Mouse (Mus musculus) T-cell, adult 2 months (primary cell): ENCODE measurements around the gene Plekhg3.

Source experiments
- DNase-seq: peaks from one replicate; pipeline ENCODE4 v3.0.0; 2022; ENCODE audit warnings: low spot score

Gene Plekhg3

GRCm38 (mm10) chr12:76552958-76553357 lies 22.3 kb downstream of the Plekhg3 start:
- DNase-seq, result no peak

DNA sequence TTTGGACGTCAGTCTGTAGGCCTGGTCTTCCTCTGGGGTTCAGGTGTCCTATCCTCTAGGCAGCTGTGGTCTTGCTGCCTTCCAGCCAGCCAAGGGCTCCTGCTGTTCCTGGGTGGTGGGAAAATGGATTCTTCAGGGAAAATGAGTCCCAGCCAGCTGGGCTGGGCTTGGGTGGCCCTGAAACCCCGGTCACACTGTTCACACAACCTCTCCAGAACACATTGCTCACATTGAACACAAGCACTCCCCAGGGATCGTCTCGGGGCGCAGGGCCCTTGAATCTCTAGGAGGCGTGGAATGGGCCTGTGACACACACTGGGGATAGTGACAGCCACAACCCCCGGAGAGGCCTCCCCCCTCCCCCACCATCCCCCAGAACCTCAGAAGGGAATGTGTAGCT lies 23.2 kb downstream of the Plekhg3 start:
- no peak for DNase-seq

DNA sequence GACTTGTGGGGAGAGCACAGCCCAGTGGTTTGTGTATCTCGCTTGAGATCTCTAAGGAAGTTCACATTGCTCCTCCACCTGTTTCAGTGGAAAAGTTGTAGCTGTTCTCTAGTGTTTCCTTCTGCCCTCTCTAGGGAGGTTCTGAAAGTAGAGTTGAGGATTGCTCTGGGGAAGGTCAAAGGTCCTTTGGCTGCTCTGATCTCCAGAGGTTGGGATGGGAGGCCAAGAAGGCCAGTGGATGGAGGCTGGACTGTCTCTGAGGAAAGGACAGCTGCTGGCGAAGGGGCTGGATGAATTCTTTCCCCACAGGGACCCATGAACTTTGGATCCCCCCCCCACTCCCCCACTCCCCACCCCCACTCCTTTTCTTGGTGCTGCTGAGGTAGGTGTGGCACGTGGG lies 23.7 kb downstream of the Plekhg3 start:
- DNase-seq, result no peak

DNA sequence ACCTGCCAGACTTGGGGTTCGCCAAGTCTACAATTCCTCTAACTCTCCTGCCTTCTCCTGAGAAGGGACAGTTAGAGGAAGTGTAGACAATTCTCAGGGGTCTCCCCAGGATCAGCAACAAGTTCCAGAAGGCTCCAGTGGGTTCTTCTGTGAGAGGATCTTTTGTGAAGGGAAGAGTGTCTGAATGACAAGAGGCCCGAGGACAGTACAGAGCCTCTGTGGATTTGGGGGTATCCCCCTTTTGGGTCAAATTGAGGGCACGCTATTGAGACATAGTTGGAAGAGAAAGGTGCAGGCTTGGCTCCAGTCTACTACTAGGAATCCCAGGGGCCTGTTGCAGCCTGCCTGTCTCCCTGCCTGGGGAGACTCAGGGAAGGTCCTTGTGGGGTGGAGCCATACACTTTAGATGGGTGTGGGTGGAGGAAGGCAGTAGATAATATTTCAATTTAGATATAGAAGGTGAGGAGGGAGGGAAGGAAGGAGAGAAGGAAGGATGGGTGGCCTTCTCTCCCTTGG lies 24.2 kb downstream of the Plekhg3 start:
- DNase-seq, result no peak

- no peak for DNase-seq
Measured at GRCm38 (mm10) chr12:76556187-76556586, 25.5 kb downstream of the Plekhg3 start.

- no peak for DNase-seq
Measured at GRCm38 (mm10) chr12:76556745-76557389, 26.2 kb downstream of the Plekhg3 start.

- no peak for DNase-seq
Measured at GRCm38 (mm10) chr12:76558206-76558605, 27.5 kb downstream of the Plekhg3 start.

- no peak for DNase-seq
Measured at GRCm38 (mm10) chr12:76562196-76562595, 31.5 kb downstream of the Plekhg3 start.

GRCm38 (mm10) chr12:76566284-76566683 lies 35.6 kb downstream of the Plekhg3 start:
- no peak for DNase-seq

DNA sequence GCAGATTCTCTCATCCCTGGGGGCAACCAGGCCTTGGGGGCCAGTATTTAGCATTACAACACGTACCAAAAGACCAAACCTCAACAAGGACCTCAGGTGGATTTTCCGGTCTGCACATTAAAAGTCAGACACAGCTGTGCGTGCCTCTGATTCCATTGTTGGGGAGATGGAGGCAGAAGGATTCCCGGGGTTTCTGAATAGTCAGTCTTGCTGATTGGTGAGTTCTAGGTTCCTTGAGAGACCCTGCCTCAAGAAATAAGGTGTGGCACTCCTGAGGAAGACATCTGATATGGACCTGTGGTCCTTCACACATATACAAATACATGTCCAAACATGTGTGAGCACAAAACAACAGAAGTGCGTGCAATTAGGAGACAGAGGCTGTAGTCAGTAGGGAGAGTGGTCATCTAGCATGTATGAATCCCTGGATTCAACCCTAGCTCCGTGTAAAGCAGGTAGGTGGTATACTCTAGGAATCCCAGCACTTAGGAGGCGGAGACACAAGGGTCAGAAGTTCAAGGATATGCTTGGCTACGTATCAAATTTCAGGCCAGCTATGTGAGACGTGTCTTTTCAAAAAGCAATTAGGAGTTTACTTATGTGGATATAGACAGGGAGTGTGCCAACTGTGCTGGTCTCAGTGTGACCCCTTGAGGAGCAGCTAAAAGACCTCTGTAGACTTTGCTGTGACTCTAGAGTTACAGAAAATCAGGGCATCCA lies 39.7 kb downstream of the Plekhg3 start:
- DNase-seq, result no peak

- no peak for DNase-seq
Measured at GRCm38 (mm10) chr12:76571266-76571665, 40.6 kb downstream of the Plekhg3 start.

DNA sequence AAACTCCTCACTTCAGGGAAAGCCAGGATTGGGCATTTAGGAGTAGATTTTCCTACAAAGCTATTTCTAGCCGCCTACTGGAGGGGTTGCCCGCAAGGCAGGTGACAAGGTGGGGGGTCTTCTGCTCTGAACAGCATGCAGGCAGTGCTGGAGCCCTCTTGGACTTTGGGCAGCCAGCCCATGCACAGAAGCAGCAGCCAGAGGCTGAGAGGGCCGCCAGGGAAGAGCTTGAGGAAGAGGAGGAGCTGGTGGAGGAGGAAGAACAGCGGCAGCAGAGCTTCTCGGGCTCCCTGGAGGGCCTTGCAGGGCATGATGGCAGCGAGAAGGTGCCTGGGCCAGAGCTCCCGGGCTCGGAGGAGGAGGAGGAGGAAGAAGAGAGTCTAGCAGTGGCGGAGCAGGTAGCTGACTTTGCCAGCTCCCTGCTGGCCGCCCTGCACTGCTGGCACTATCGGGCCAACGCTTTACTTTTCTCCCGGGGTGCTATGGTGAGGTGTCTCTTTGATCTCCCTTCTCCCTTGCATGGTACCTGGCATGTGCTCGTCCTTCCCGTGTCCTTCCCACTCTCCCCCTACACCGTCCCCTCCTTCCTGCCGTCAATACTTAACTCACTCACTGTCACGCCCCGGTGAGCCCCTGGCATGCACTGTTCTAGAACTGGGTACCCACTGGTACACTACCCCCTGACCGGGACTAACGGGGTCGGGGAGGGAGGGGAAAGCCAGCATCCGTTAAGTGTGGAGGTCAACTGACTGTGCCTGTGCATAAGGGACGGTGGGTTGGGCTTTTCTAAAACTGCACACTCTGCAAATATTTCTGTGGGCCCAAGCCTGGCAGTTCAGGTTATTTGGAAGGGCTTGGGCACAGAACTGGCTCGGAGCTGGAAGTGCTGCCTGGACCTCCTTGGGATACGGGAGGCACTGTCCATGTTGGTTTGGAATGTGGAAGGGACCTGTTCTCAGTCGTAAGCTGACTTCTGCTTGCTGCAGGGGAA lies 41.9 kb downstream of the Plekhg3 start:
- no peak for DNase-seq

DNA sequence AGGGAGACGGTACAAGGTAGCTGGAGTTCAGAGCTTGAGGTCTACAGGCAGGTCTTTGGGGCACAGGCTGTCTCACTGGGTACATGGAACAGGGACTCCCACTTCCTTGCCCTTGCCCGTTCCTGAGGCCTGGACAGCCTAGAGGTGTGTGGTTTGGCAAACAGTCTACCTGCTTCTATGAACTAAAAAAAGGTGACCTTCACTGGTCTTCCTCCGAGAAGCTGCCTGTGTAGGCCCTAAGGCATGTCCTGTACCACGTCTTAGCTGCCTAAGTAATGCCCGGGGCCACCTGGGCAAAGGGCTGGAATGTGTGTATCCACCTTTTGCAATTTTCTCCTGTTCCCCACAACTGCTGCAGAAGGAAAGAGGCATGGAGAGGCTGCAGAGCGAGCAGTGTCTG lies 42.7 kb downstream of the Plekhg3 start:
- no peak for DNase-seq

- no peak for DNase-seq
Measured at GRCm38 (mm10) chr12:76574815-76575214, 44.1 kb downstream of the Plekhg3 start.

- DNase-seq, result no peak
Measured at GRCm38 (mm10) chr12:76576061-76576460, 45.4 kb downstream of the Plekhg3 start.

- DNase-seq, result no peak
Measured at GRCm38 (mm10) chr12:76576806-76577205, 46.1 kb downstream of the Plekhg3 start.

DNA sequence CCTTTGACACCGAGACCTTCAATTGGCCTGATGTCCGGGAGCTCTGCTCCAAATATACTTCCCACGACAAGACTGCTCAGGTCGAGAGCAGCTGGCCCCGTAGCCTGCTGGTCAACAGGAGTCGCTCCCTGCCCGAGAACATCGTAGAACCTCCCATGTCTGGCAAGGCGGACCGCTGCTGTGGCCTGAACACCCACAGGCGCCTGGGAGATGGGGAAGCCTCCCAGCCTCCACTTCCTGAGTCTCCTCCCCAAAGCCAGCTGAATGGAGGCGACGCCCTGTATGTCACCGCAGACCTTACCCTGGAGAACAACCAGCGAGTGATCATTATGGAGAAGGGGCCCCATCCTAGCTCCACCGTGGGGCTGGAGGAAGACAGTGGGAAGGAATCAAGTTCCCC lies 47.2 kb downstream of the Plekhg3 start:
- no peak for DNase-seq

GRCm38 (mm10) chr12:76578465-76578864 lies 47.8 kb downstream of the Plekhg3 start:
- no peak for DNase-seq

DNA sequence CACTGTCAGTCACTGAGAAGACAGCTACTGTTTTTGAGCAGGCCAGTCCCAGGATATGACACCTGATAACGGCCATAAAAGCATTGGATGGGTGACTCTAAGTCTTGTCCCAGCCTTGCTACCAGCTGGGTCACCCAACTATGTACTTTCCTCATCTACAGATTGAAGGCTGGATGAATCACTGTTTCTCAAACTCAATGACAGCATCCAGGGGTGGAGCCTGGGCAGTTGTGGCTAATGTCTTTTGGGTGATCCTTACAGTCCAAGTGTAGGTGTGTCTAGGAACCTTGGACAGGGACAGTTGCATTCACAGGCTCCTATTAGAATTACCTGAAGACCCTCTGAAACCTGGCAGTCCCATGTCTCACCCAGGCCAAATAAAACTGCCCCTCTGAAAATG lies 49.1 kb downstream of the Plekhg3 start:
- DNase-seq, result no peak

DNA sequence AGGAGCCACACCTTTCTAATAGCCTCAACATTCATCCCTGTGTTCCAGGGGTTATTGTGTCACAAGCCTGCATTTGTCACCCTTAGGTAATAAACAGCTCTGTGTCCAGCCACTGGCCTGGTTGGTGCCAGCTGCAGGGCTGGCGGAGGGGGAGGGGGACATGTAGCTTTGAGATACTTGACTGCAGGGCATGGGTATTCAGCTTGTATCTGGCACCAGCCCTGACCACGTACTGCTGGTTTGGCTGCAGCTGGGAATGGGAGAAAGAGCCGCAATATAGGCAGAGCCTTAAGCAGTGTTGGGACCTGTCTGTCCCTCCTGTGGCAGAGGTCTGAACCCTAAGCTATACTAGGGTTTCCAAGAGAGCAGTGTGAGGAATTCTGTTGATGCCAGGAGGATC lies 51.4 kb downstream of the Plekhg3 start:
- DNase-seq, result no peak

DNA sequence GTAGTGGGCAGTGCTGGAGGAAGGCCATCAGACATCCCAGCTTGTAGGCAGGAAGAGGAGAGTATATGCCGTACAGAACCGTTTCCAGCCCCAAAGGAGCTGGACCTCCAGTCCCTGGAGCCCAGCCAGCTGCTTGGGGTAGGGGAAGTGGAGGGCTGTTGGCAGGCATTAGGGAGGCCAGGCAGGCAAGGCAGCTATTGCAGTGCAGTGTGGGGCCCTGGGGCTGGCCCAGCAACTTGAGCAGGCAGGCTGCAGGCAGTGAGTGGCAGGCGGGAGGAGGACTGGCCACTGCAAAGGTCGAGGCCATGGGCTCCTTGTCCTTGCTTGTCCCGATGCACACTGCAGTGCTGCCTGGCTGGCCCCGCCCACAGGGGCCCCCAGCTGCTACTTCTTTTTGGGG lies 52.1 kb downstream of the Plekhg3 start:
- no peak for DNase-seq

GRCm38 (mm10) chr12:76583454-76583853 lies 52.8 kb downstream of the Plekhg3 start:
- no peak for DNase-seq
